12 mouse cellular contexts compared by ENCODE assay signal in the genomic region with DNA sequence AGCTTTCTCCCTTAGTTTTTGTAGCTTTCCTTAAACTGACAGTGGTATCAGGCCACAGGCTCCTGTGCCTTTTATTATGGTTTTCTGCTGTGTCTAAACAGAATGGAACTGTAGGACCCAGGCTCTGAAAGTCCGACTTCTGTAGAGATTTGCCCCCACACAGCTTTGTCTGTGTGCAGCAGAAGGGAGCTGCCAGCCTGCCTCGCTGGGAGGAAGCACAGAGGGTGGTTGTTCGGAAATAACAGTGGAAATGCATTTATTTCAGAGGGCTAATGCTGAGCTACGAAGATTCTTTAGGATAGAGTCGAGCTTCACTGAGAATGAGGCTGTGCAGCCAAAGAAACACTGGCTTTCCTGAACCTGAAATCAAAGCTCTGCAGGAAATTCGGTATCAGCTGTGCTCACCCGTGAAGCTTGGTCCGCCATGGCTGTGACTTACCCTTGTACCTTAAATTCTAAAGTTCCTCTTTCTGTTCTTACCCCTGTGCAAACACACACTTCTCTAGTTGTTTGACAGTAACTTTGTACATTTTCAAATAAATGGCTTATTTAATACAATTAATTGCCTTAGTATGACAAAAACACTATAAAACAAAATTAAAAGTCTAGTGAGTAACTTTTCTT. TPM values are rescaled to one million over a fixed set of nuclear protein-coding genes. Genes with fewer than 3 reads are reported as not detected.
A peak's percentile ranks its signal among the peaks of the same experiment; 100 is the strongest.
DNase-seq lines count a peak whose midpoint lies in the region; ATAC-seq lines count a peak whose summit lies in the region.
"Had no signal": no experiment of that assay in that cellular context is flagged by ENCODE, and none has a peak within 500 bp of the region (broad histone marks: within the 10 kb centered on the region; RNA-seq: fewer than 3 reads in every experiment).

No protein-coding gene starts in this region.

- DNase-seq in cerebellum, postnatal 25 days, result peak; percentile 27 to 29
- no peak for DNase-seq in cerebellum, adult 11 months
- DNase-seq in layer of hippocampus, postnatal 14 days (ENCODE audit: low spot score in 2 of 2), result peak; percentile 19 to 27
- no peak for DNase-seq in layer of hippocampus, adult 8-10 months (ENCODE audit: low spot score in 2 of 2)
- DNase-seq in 416B (ENCODE audit: low read depth), result peak; percentile 17
- DNase-seq in adrenal gland, adult 18-20 months (ENCODE audit: low spot score in 2 of 2), result no peak
- DNase-seq in adrenal gland, postnatal 10 days, result no peak
- DNase-seq: heart, adult 18-20 months; lung, postnatal 14 days had no signal

- peak; percentile 26 for ATAC-seq in granulocyte monocyte progenitor cell, adult 5-6 weeks (replicated peaks; ENCODE audit: poor library complexity, severe bottlenecking)
- ATAC-seq: forebrain, embryonic 16.5 days; midbrain, embryonic 16.5 days had no signal

RNA-seq across cellular contexts. Expression of a gene that starts 8.9 kb away (rescaled TPM):
- 10 to 100 TPM; 43.0 to 45.0 TPM for total RNA-seq in layer of hippocampus, postnatal 14 days (2021)
- total RNA-seq in layer of hippocampus, adult 8-10 months (2022), result 10 to 100 TPM; 38.4 to 45.3 (median 40.3) TPM
- 51.8 and 57.7 TPM in 2 replicates for total RNA-seq in granulocyte monocyte progenitor cell, adult 5-6 weeks (2014; fragmentation: Nextera tagmentation)
- total RNA-seq in granulocyte monocyte progenitor cell, adult 5-6 weeks (2017), result 66.0 and 79.2 TPM in 2 replicates
- 100 to 1,000 TPM in 1 of 2 experiments, 10 to 100 TPM in 1; 78.1 to 102 TPM for total RNA-seq in adrenal gland, adult 18-20 months (2021)
- 100 to 1,000 TPM in 1 of 2 experiments, 10 to 100 TPM in 1; 89.7 to 171 TPM for total RNA-seq in adrenal gland, postnatal 10 days (2021)

Comparison
In these comparisons a context has a peak if more than half of its experiments do, and no peak if none do; other contexts are left out.
1. DNase-seq: peak in cerebellum, postnatal 25 days (2 of 2), layer of hippocampus, postnatal 14 days (2 of 2) and 416B (single experiment); none in cerebellum, adult 11 months (single experiment), layer of hippocampus, adult 8-10 months (0 of 2), adrenal gland, adult 18-20 months (0 of 2) and adrenal gland, postnatal 10 days (single experiment).